Mouse (Mus musculus): ENCODE measurements around the gene Prdm2. TPM values are rescaled to one million over a fixed set of nuclear protein-coding genes. Genes with fewer than 3 reads are reported as not detected.

Gene Prdm2
- total RNA-seq, 4 experiments from 2014 or later = 20.0 to 23.7 (median 21.3) TPM

- DNase-seq (ENCODE audit: low spot score) = no peak
Observed at GRCm38 (mm10) chr4:143154571-143154970, 58.2 kb downstream of the Prdm2 start.

GRCm38 (mm10) chr4:143152634-143153033 is 60.2 kb downstream of the Prdm2 start:
- DNase-seq (ENCODE audit: low spot score) = no peak

GRCm38 (mm10) chr4:143151267-143151666 is 61.5 kb downstream of the Prdm2 start:
- DNase-seq (ENCODE audit: low spot score) = no peak

GRCm38 (mm10) chr4:143147666-143148065 is 65.1 kb downstream of the Prdm2 start:
- DNase-seq (ENCODE audit: low spot score) = no peak

GRCm38 (mm10) chr4:143143615-143144014 is 69.2 kb downstream of the Prdm2 start:
- no peak for DNase-seq (ENCODE audit: low spot score)

GRCm38 (mm10) chr4:143141645-143142259 is 71.0 kb downstream of the Prdm2 start:
- DNase-seq (ENCODE audit: low spot score) = no peak

GRCm38 (mm10) chr4:143140940-143141339 is 71.9 kb downstream of the Prdm2 start:
- DNase-seq (ENCODE audit: low spot score) = no peak

GRCm38 (mm10) chr4:143132433-143132832 is 80.4 kb downstream of the Prdm2 start:
- DNase-seq (ENCODE audit: low spot score) = no peak

GRCm38 (mm10) chr4:143130441-143130840 is 82.4 kb downstream of the Prdm2 start:
- no peak for DNase-seq (ENCODE audit: low spot score)

- DNase-seq (ENCODE audit: low spot score) = no peak
Observed at GRCm38 (mm10) chr4:143129261-143129760, 83.5 kb downstream of the Prdm2 start.

- DNase-seq (ENCODE audit: low spot score) = no peak
Observed at GRCm38 (mm10) chr4:143127171-143127570, 85.6 kb downstream of the Prdm2 start.

- no peak for DNase-seq (ENCODE audit: low spot score)
Observed at GRCm38 (mm10) chr4:143126476-143126875, 86.3 kb downstream of the Prdm2 start.

- no peak for DNase-seq (ENCODE audit: low spot score)
Observed at GRCm38 (mm10) chr4:143125290-143125689, 87.5 kb downstream of the Prdm2 start.

GRCm38 (mm10) chr4:143123043-143123442 is 89.8 kb downstream of the Prdm2 start:
- DNase-seq (ENCODE audit: low spot score) = peak; percentile 17

- DNase-seq (ENCODE audit: low spot score) = no peak
Observed at GRCm38 (mm10) chr4:143121174-143121573, 91.6 kb downstream of the Prdm2 start.

GRCm38 (mm10) chr4:143120008-143120407 is 92.8 kb downstream of the Prdm2 start:
- peak; percentile 57 for DNase-seq (ENCODE audit: low spot score)

GRCm38 (mm10) chr4:143118843-143119242 is 94.0 kb downstream of the Prdm2 start:
- peak; percentile 68 for DNase-seq (ENCODE audit: low spot score)

- DNase-seq (ENCODE audit: low spot score) = no peak
Observed at GRCm38 (mm10) chr4:143115851-143116250, 96.9 kb downstream of the Prdm2 start.

GRCm38 (mm10) chr4:143114232-143114979 is 98.4 kb downstream of the Prdm2 start:
- no peak for DNase-seq (ENCODE audit: low spot score)

GRCm38 (mm10) chr4:143112985-143113384 is 99.8 kb downstream of the Prdm2 start:
- DNase-seq (ENCODE audit: low spot score) = peak; percentile 77

GRCm38 (mm10) chr4:143112439-143112838 is 100.4 kb downstream of the Prdm2 start:
- no peak for DNase-seq (ENCODE audit: low spot score)

GRCm38 (mm10) chr4:143111872-143112271 is 100.9 kb downstream of the Prdm2 start:
- no peak for DNase-seq (ENCODE audit: low spot score)

- no peak for DNase-seq (ENCODE audit: low spot score)
Observed at GRCm38 (mm10) chr4:143108552-143108951, 104.2 kb downstream of the Prdm2 start.
